Mouse (Mus musculus) layer of hippocampus, adult 2 months (tissue): ENCODE data around the gene Ascl3. TPM values are rescaled to one million over a fixed set of nuclear protein-coding genes. Genes with fewer than 3 reads are reported as not detected.

Source experiments
- DNase-seq, 2 experiments: peaks; one replicate each; pipeline ENCODE4 v3.0.0; 2022; ENCODE audit warnings: low spot score in 2 of 2
- H3K27ac ChIP-seq: fragments of 200-600 bp; 2 replicates; pipeline ENCODE4 v1.8.1; 2022
- H3K4me3 ChIP-seq: fragments of 200-600 bp; 2 replicates; pipeline ENCODE4 v1.8.1; 2022; ENCODE audit warnings: mild to moderate bottlenecking
- CTCF ChIP-seq: fragments of 200-600 bp; conservative IDR thresholded peaks from 2 replicates; pipeline ENCODE4 v1.8.1; 2022; ENCODE audit warnings: antibody characterized with exemption, mild to moderate bottlenecking, moderate library complexity
- total RNA-seq, 2 experiments: library from RNA; stranded (reverse); gene quantifications; 2 replicates each; pipeline ENCODE4 v1.2.3; 2021

Gene Ascl3
- total RNA-seq, 2 experiments from 2014 or later = not detected

GRCm38 (mm10) chr7:109703190-109704015 lies 28.1 kb downstream of the Ascl3 start, which contains the start of the genes St5 and Akip1:
TSS of gene St5 (minus strand) at chr7:109703605.
TSS of gene Akip1 (plus strand) at chr7:109703690.
- H3K4me3 ChIP-seq = peak within 1 kb of the TSS; percentile 73
- DNase-seq = peak; percentile 92 to 93
- peak within 1 kb of the TSS; percentile 80 for H3K27ac ChIP-seq
- no peak; the same call in 1 of the 2 replicates for TF ChIP-seq CTCF

- TF ChIP-seq CTCF = no peak
- Histone ChIP-seq H3K4me3 (peak overlapping the region; percentile 73; the same call in 1 of the 2 replicates), H3K27ac (no peak overlapping the region)
- no peak for DNase-seq
Observed at GRCm38 (mm10) chr7:109702721-109703120, 28.8 kb downstream of the Ascl3 start.

GRCm38 (mm10) chr7:109700213-109700612 lies 31.3 kb downstream of the Ascl3 start:
- Histone ChIP-seq H3K4me3 (no peak overlapping the region), H3K27ac (no peak overlapping the region)
- peak; percentile 58 for TF ChIP-seq CTCF
- no peak for DNase-seq

- H3K4me3 ChIP-seq = no peak overlapping the region
- TF ChIP-seq CTCF = no peak
- H3K27ac ChIP-seq = no peak overlapping the region
- no peak for DNase-seq
Observed at GRCm38 (mm10) chr7:109695339-109695726, 36.2 kb downstream of the Ascl3 start.

DNA sequence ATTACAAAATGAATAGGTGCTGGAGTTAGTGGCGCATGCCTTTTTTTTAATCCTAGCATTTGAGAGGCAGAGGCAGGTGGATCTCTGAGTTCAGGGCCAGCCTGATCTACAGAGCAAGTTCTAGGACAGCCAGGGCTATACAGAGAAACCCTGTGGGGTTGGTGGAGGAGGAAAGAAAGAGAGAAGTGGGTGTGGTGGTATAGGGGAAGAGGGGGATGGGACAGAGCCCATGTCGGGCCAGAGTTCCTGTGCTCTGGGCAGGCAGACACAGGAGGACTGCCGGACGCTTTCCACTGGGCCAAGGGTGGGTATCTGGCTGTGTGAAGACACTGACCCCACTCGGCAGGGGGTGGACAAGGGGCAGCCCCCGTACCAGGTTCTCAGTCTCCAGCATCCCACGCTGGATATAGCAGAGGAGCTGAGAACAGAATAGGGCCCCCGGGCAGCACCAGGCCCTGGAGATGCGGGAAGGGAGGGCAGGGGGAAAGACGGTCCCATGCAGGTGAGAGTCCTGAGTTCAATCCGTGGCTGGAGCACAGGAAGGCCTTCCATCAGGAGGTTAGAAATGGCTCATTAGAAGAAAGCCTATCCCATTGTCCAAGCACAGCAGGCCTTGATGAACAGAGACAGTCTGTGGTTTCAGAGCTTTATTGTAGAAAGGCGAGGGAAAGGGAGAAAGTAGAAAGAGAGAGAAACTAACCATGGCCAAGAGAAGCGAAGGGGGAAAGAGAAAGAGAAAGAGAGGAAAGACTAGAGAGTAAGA lies 36.8 kb downstream of the Ascl3 start:
- no peak for TF ChIP-seq CTCF
- Histone ChIP-seq H3K4me3 (no peak overlapping the region), H3K27ac (no peak overlapping the region)
- DNase-seq = no peak

- DNase-seq = no peak
- no peak for TF ChIP-seq CTCF
Observed at GRCm38 (mm10) chr7:109690961-109691360, 40.6 kb downstream of the Ascl3 start.

GRCm38 (mm10) chr7:109690101-109690500 lies 41.4 kb downstream of the Ascl3 start:
- no peak overlapping the region for H3K27ac ChIP-seq
- no peak for DNase-seq
- peak; percentile 71 for TF ChIP-seq CTCF

More at GRCm38 (mm10) chr7:109690961-109691360, 40.6 kb downstream of the Ascl3 start:
- Histone ChIP-seq H3K27ac (no peak overlapping the region), H3K4me3 (no peak overlapping the region)

DNA sequence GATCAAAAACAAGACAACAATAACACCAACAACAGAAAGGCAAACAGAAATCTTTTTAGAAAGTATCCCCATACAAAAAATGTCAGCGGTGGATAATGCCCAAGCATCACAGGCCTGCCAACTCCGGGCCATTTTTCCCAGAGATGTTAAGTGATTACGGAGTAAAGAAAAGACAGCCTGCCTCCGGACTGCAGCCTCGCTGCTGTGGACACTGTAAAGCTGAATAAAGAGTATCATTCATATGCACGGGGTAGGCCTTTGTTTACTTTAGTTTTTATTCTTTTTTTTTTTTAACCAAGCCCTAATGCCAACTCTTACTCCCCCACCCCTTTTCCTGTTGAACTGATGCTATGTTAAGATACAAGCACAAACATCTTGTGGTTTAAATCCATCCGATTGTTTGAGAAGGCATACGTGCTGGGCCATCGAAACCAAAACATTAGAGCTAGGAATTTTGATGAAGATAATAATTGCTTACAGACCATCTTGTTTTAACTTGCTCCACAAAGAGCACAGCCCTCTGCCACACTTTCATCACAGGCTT lies 44.9 kb downstream of the Ascl3 start:
- H3K4me3 ChIP-seq = no peak overlapping the region
- H3K27ac ChIP-seq = no peak overlapping the region
- no peak for TF ChIP-seq CTCF
- no peak for DNase-seq

More at GRCm38 (mm10) chr7:109690101-109690500, 41.4 kb downstream of the Ascl3 start:
- no peak overlapping the region for H3K4me3 ChIP-seq

DNA sequence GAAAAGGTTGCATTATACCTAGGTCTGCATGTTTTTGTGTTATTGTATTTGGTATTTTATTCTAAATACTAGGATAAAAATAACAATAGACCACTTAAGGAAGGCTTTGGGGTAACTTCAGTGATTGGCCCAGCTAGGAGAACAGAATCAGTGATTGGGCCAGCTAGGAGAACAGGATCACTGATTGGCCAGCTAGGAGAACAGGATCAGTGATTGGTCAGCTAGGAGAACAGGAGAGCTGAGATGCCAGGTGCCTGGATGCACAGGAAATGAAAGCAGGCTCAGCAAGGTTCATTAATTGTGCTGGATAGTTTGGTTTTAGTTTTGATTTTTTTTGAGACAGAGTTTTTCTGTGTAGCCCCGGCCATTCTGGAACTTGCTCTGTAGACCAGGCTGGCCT lies 50.6 kb downstream of the Ascl3 start:
- no peak for TF ChIP-seq CTCF
- Histone ChIP-seq H3K4me3 (no peak overlapping the region), H3K27ac (no peak overlapping the region)
- DNase-seq = no peak

- Histone ChIP-seq H3K27ac (no peak overlapping the region), H3K4me3 (no peak overlapping the region)
- peak; percentile 56 for TF ChIP-seq CTCF
- DNase-seq = no peak
Observed at GRCm38 (mm10) chr7:109680284-109680683, 51.2 kb downstream of the Ascl3 start.

Other genes starting within 250 kb of the Ascl3 start
- gene Trim66, start 223.6 kb downstream of the Ascl3 start, total RNA-seq = 1 to 10 TPM; 5.0 to 6.0 TPM
- gene Rpl27a, start 212.6 kb downstream of the Ascl3 start, total RNA-seq = 100 to 1,000 TPM; 143 to 145 TPM
- 10 to 100 TPM; 49.0 to 53.9 TPM for gene St5, start 28.1 kb downstream of the Ascl3 start, total RNA-seq
- gene Akip1, start 28.0 kb downstream of the Ascl3 start, total RNA-seq = 1 to 10 TPM; 4.1 to 6.3 TPM
- gene BC051019, start 7.9 kb downstream of the Ascl3 start, total RNA-seq = under 1 TPM in 1 of 2 experiments, not detected in 1; 0.23 TPM
- 100 to 1,000 TPM; 101 to 102 TPM for gene Tmem9b, start 21.1 kb upstream of the Ascl3 start, total RNA-seq
- gene Nrip3, start 50.3 kb upstream of the Ascl3 start, total RNA-seq = 100 to 1,000 TPM; 229 to 234 TPM
- gene Scube2, start 134.0 kb upstream of the Ascl3 start, total RNA-seq = 1 to 10 TPM; 2.1 TPM
- 100 to 1,000 TPM; 211 to 212 TPM for gene Dennd5a, start 228.7 kb upstream of the Ascl3 start, total RNA-seq